Mouse (Mus musculus): ENCODE results near the gene Crybb3. TPM values are rescaled to one million over a fixed set of nuclear protein-coding genes. Genes with fewer than 3 reads are reported as not detected.

Crybb3 gene
- total RNA-seq, 2 experiments from 2014 or later: 0.79 to 1.0 TPM

GRCm38 (mm10) chr5:113038601-113039000 lies 42.8 kb downstream of the Crybb3 start:
- H3K27ac ChIP-seq: no peak overlapping the region
- no peak for TF ChIP-seq CTCF (IDR thresholded peaks at IDR 0.05)
- no peak overlapping the region for H3K4me3 ChIP-seq
- no peak for DNase-seq
- intact Hi-C loops (cut with DNase I): no loop called here

GRCm38 (mm10) chr5:113035094-113036047 lies 46.0 kb downstream of the Crybb3 start:
- H3K4me3 ChIP-seq: no peak overlapping the region
- DNase-seq: no peak
- no peak for TF ChIP-seq CTCF (IDR thresholded peaks at IDR 0.05)
- no peak overlapping the region for H3K27ac ChIP-seq
- intact Hi-C loops (cut with DNase I): no loop called here

- TF ChIP-seq CTCF (IDR thresholded peaks at IDR 0.05): no peak
- Histone ChIP-seq H3K27ac (no peak overlapping the region), H3K4me3 (no peak overlapping the region)
- DNase-seq: no peak
- intact Hi-C loops (cut with DNase I): no loop called here
These were observed 50.1 kb downstream of the Crybb3 start for GRCm38 (mm10) chr5:113031201-113031754.

- no peak for DNase-seq
- TF ChIP-seq CTCF (IDR thresholded peaks at IDR 0.05): no peak
- Histone ChIP-seq H3K4me3 (no peak overlapping the region), H3K27ac (no peak overlapping the region)
- intact Hi-C loops (cut with DNase I): no loop called here
These were observed 51.3 kb downstream of the Crybb3 start for GRCm38 (mm10) chr5:113030082-113030481.

- DNase-seq: no peak
- H3K27ac ChIP-seq: no peak overlapping the region
- no peak for TF ChIP-seq CTCF (IDR thresholded peaks at IDR 0.05)
- H3K4me3 ChIP-seq: no peak overlapping the region
- intact Hi-C loops (cut with DNase I): no loop called here
These were observed 54.7 kb downstream of the Crybb3 start for GRCm38 (mm10) chr5:113026706-113027105.

Other genes with a start within 250 kb of the Crybb3 start
- gene Myo18b, start 185.2 kb downstream of the Crybb3 start, total RNA-seq (2021): 100 to 1,000 TPM; 319 to 413 TPM
- gene Grk3, start 65.8 kb downstream of the Crybb3 start, total RNA-seq (2021): 1 to 10 TPM; 4.6 to 5.0 TPM
- not detected for gene Crybb2, start 11.5 kb downstream of the Crybb3 start, total RNA-seq (2021)
- gene 2900026A02Rik, start 139.7 kb upstream of the Crybb3 start, total RNA-seq (2021): 10 to 100 TPM; 19.6 to 24.6 TPM
- gene Tmem211, start 145.3 kb upstream of the Crybb3 start, total RNA-seq (2021): not detected
- gene Sgsm1, start 229.2 kb upstream of the Crybb3 start, total RNA-seq (2021): under 1 TPM; 0.23 to 0.47 TPM